Mouse (Mus musculus): ENCODE data around the gene Zar1l.

GRCm38 (mm10) chr5:150477364-150477763 lies 40.6 kb downstream of the Zar1l start:
- no peak for TF ChIP-seq CTCF (IDR thresholded peaks at IDR 0.05; ENCODE audit: control insufficient read depth, insufficient read depth, insufficient replicate concordance, low read depth, low read length)
- TF ChIP-seq POLR2A (IDR thresholded peaks at IDR 0.05; ENCODE audit: control insufficient read depth, low read depth, low read length) = no peak

Measured in testis, adult 2 months (tissue).